Comparison of ENCODE assay signal across 25 mouse cellular contexts in the genomic region with DNA sequence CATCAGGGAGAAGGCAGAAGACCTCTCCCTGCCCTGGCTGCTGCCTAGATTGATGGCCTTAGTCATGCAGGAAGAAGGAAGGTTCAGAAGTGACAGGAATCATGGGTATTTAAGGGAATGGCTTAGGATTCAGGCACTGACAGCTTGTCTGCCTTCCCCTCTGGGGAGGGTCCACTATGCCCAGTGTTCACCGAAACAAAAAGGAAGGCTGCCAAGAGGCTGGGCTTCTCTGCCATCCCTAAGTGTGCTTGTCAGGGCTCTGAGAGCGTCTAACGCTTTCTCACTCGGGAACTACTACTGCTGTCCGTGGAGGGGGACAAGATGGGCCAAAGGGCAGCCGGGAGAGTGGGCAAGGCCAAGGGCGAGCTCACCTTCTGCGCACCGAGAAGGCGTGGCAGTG.
DNase-seq lines count a peak whose midpoint lies in the region; ATAC-seq and TF ChIP-seq lines count a peak whose summit lies in the region.
"Had no signal": no experiment of that assay in that cellular context is flagged by ENCODE, and none has a peak within 500 bp of the region (broad histone marks: within the 10 kb centered on the region; RNA-seq: fewer than 3 reads in every experiment).

No protein-coding gene starts in this region.

- 0 out of 2 replicates have a peak overlapping the region, but pooled peaks have one; percentile 46 for H3K9ac ChIP-seq in ES-E14 (ENCODE audit: insufficient read depth, low read depth, low read length, poor library complexity, severe bottlenecking)
- no peak overlapping the region for H3K9ac ChIP-seq in hindbrain, embryonic 16.5 days (ENCODE audit: low read depth, low read length)
- no peak overlapping the region for H3K9ac ChIP-seq in intestine, postnatal 0 days (ENCODE audit: low read depth, low read length)
- H3K9ac ChIP-seq: forebrain, embryonic 13.5 days; heart, embryonic 15.5 days; limb, embryonic 12.5 days; liver, embryonic 15.5 days; lung, embryonic 14.5 days; neural tube, embryonic 12.5 days had no signal

- no peak for TF ChIP-seq CTCF in intestine, postnatal 0 days (IDR thresholded peaks at IDR 0.05; ENCODE audit: low read depth)

- in situ Hi-C loops in ES-E14 (cut with MboI; ENCODE audit: low sequenced_read_pairs in 2 of 2, unreplicated experiment in 2 of 2) = no loop called here

- WGBS in hindbrain, embryonic 16.5 days = 77% methylated on average over 10 of the region's 10 CpGs
- WGBS in intestine, postnatal 0 days = 89% methylated on average over 10 of the region's 10 CpGs

- no peak for DNase-seq in ES-E14 (ENCODE audit: low read depth, low spot score)
- DNase-seq in Muller cell, postnatal 12 days (ENCODE audit: inconsistent ontology term) = peak; percentile 56
- DNase-seq: adrenal gland, postnatal 10 days; B cell, adult 2 months; cerebellum, adult 11 months; cerebellum, adult 9-10 months; gastrocnemius, postnatal 14 days; kidney, adult 11 months; kidney, postnatal 14 days; layer of hippocampus, adult 9-11 months; lung, embryonic 14.5 days; lung, postnatal 14 days; midbrain, embryonic 14.5 days; thymus, postnatal 4 days had no signal

- H3K27ac ChIP-seq in ES-E14 (ENCODE audit: insufficient read depth, low read depth, low read length, poor library complexity, severe bottlenecking) = 0 out of 2 replicates have a peak overlapping the region, but pooled peaks have one; percentile 5
- H3K27ac ChIP-seq in hindbrain, embryonic 16.5 days (ENCODE audit: low read depth, low read length) = no peak overlapping the region; the same call in 1 of the 2 replicates
- no peak overlapping the region for H3K27ac ChIP-seq in intestine, postnatal 0 days (ENCODE audit: low read depth, low read length)
- H3K27ac ChIP-seq: forebrain, embryonic 13.5 days; heart, embryonic 10.5 days; heart, embryonic 15.5 days; limb, embryonic 12.5 days; liver, embryonic 15.5 days; neural tube, embryonic 12.5 days had no signal

- peaks cover 40% of the 10 kb centered on the region for H3K4me1 ChIP-seq in megakaryocyte, embryonic 14.5 days
- peaks cover 3 to 13% of the 10 kb centered on the region in 2 experiments; a peak in 3 of 4 replicates for H3K4me1 ChIP-seq in ES-E14 (ENCODE audit: control insufficient read depth in 2 of 2, insufficient read depth in 2 of 2, low read length in 2 of 2, poor library complexity in 1 of 2)
- H3K4me1 ChIP-seq in hindbrain, embryonic 16.5 days (ENCODE audit: control insufficient read depth, insufficient read depth, low read depth, low read length) = no peaks in the 10 kb centered on the region
- H3K4me1 ChIP-seq in intestine, postnatal 0 days (replicated peaks; ENCODE audit: control insufficient read depth, insufficient read depth, low read length) = no peaks in the 10 kb centered on the region
- H3K4me1 ChIP-seq: forebrain, embryonic 13.5 days; heart, embryonic 10.5 days; heart, embryonic 15.5 days; limb, embryonic 12.5 days; liver, embryonic 15.5 days; neural tube, embryonic 12.5 days had no signal

- no peak for ATAC-seq in megakaryocyte, adult 5-6 weeks (ENCODE audit: poor library complexity, severe bottlenecking)
- ATAC-seq in hindbrain, embryonic 16.5 days = peak; percentile 60; the same call in 1 of the 2 replicates
- no peak for ATAC-seq in intestine, postnatal 0 days
- ATAC-seq: forebrain, embryonic 13.5 days had no signal

- no peaks in the 10 kb centered on the region for H3K27me3 ChIP-seq in megakaryocyte, embryonic 14.5 days (replicated peaks)
- no peaks in the 10 kb centered on the region for H3K27me3 ChIP-seq in hindbrain, embryonic 16.5 days (replicated peaks; ENCODE audit: control insufficient read depth, insufficient read depth, low read length)
- H3K27me3 ChIP-seq in intestine, postnatal 0 days (replicated peaks; ENCODE audit: control insufficient read depth, insufficient read depth, low read length) = no peaks in the 10 kb centered on the region
- H3K27me3 ChIP-seq: forebrain, embryonic 13.5 days; heart, embryonic 15.5 days; limb, embryonic 12.5 days; liver, embryonic 15.5 days; neural tube, embryonic 12.5 days had no signal

- H3K9me3 ChIP-seq in megakaryocyte, embryonic 14.5 days = no peaks in the 10 kb centered on the region
- no peaks in the 10 kb centered on the region for H3K9me3 ChIP-seq in ES-E14 (ENCODE audit: control insufficient read depth, insufficient read depth, low read depth, low read length)
- H3K9me3 ChIP-seq in hindbrain, embryonic 16.5 days (ENCODE audit: control insufficient read depth, low read length) = no peaks in the 10 kb centered on the region
- no peaks in the 10 kb centered on the region for H3K9me3 ChIP-seq in intestine, postnatal 0 days (ENCODE audit: control insufficient read depth)
- H3K9me3 ChIP-seq: forebrain, embryonic 13.5 days; heart, embryonic 10.5 days; heart, embryonic 15.5 days; limb, embryonic 12.5 days; liver, embryonic 15.5 days; neural tube, embryonic 12.5 days had no signal

- peaks cover 99% of the 10 kb centered on the region for H3K36me3 ChIP-seq in megakaryocyte, embryonic 14.5 days (replicated peaks; ENCODE audit: low read length)
- H3K36me3 ChIP-seq in ES-E14 (ENCODE audit: control insufficient read depth, insufficient read depth, low read length, poor library complexity, severe bottlenecking) = peaks cover 58% of the 10 kb centered on the region
- H3K36me3 ChIP-seq in hindbrain, embryonic 16.5 days (ENCODE audit: control insufficient read depth, insufficient read depth, low read length) = peaks cover 7% of the 10 kb centered on the region
- peaks cover 95% of the 10 kb centered on the region for H3K36me3 ChIP-seq in intestine, postnatal 0 days (ENCODE audit: control insufficient read depth, insufficient read depth)

- H3K4me3 ChIP-seq in megakaryocyte, embryonic 14.5 days (replicated peaks) = peak overlapping the region; percentile 53
- H3K4me3 ChIP-seq in ES-E14 (ENCODE audit: insufficient read depth in 1 of 2, low read depth in 1 of 2, low read length in 2 of 2, poor library complexity in 1 of 2, severe bottlenecking in 1 of 2) = no peak overlapping the region
- no peak overlapping the region for H3K4me3 ChIP-seq in hindbrain, embryonic 16.5 days (ENCODE audit: low read length)
- H3K4me3 ChIP-seq in intestine, postnatal 0 days (ENCODE audit: low read depth, low read length) = no peak overlapping the region
- H3K4me3 ChIP-seq: erythroblast, embryonic 14.5 days; forebrain, embryonic 13.5 days; heart, embryonic 10.5 days; heart, embryonic 15.5 days; limb, embryonic 12.5 days; liver, embryonic 15.5 days; neural tube, embryonic 12.5 days had no signal

- H3K4me2 ChIP-seq in hindbrain, embryonic 16.5 days (ENCODE audit: low read length) = no peak overlapping the region
- no peak overlapping the region for H3K4me2 ChIP-seq in intestine, postnatal 0 days (replicated peaks; ENCODE audit: low read depth)
- H3K4me2 ChIP-seq: forebrain, embryonic 13.5 days; heart, embryonic 15.5 days; limb, embryonic 12.5 days; liver, embryonic 15.5 days; lung, embryonic 14.5 days; neural tube, embryonic 12.5 days had no signal

TF ChIP-seq in ES-E14, 5 proteins besides CTCF, POLR2A, EP300 and RAD21:
- TF ChIP-seq ZC3H11A (IDR thresholded peaks at IDR 0.05; ENCODE audit: borderline replicate concordance, low read depth, low read length) (no peak), HCFC1 (IDR thresholded peaks at IDR 0.05; ENCODE audit: borderline replicate concordance, insufficient read depth, low read length) (no peak), ZNF384 (IDR thresholded peaks at IDR 0.05; ENCODE audit: low read depth, low read length) (no peak), MAFK (IDR thresholded peaks at IDR 0.05; ENCODE audit: insufficient read depth, low read depth, low read length) (no peak), CHD2 (IDR thresholded peaks at IDR 0.05; ENCODE audit: low read depth, low read length) (no peak)
TF ChIP-seq in ES-E14: peak in this region for 0.
